Mouse (Mus musculus): ENCODE measurements around the gene Arhgap28. TPM values are rescaled to one million over a fixed set of nuclear protein-coding genes. Genes with fewer than 3 reads are reported as not detected.
A peak's percentile ranks its signal among the peaks of the same experiment; 100 is the strongest.
"Not testable (repeated sequence)": the region's sequence is repeated elsewhere in the genome, so short reads cannot be mapped to it uniquely, and the experiment has no call there.

Gene Arhgap28
- polyA plus RNA-seq, 1 experiment from 2014 or later: 4.5 TPM

GRCm38 (mm10) chr17:67861080-67861630 lies 142.8 kb downstream of the Arhgap28 start:
- ATAC-seq: no peak
- WGBS: 76% methylated on average over 10 of the region's 10 CpGs
- Histone ChIP-seq H3K36me3 (ENCODE audit: poor library complexity, severe bottlenecking) (no peaks in the 10 kb centered on the region), H3K9ac (no peak overlapping the region), H3K4me2 (no peak overlapping the region), H3K4me3 (no peak overlapping the region), H3K27ac (no peak overlapping the region), H3K9me3 (replicated peaks) (no peaks in the 10 kb centered on the region), H3K27me3 (no peaks in the 10 kb centered on the region), H3K4me1 (no peaks in the 10 kb centered on the region)

- H3K9ac ChIP-seq; H3K4me2 ChIP-seq; H3K27ac ChIP-seq; ATAC-seq; H3K4me1 ChIP-seq; H3K9me3 ChIP-seq (replicated peaks); H3K4me3 ChIP-seq; H3K27me3 ChIP-seq; H3K36me3 ChIP-seq (ENCODE audit: poor library complexity, severe bottlenecking): not testable (repeated sequence)
- WGBS: 91% methylated on average over 2 of the region's 2 CpGs
Measured at GRCm38 (mm10) chr17:67841494-67841893, 162.4 kb downstream of the Arhgap28 start.

DNA sequence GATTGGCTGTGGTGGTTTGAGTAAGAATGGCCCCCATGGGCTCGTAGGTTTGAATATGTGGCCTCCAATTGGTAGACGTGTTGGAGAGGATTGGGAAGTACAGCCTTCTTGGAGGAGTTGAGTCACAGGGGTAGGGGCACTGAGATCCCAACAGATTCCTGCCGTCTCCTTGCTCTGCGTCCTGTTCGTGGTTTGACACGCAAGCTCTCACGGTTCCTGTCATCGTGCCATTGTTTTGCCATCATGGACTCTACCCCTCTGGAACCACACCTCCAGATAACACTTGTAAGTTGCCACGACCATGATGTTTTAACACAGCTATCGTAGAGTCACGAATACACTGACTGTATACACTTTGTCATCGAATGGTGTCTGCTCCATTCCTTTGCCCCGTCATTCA lies 165.0 kb downstream of the Arhgap28 start:
- no peaks in the 10 kb centered on the region for H3K4me1 ChIP-seq
- H3K9me3 ChIP-seq (replicated peaks): no peaks in the 10 kb centered on the region
- WGBS: 89% methylated on average over 13 of the region's 13 CpGs
- H3K27me3 ChIP-seq: no peaks in the 10 kb centered on the region
- H3K4me2 ChIP-seq: no peak overlapping the region
- no peak for ATAC-seq
- H3K36me3 ChIP-seq (ENCODE audit: poor library complexity, severe bottlenecking): no peaks in the 10 kb centered on the region
- H3K4me3 ChIP-seq: no peak overlapping the region
- H3K27ac ChIP-seq: no peak overlapping the region
- no peak overlapping the region for H3K9ac ChIP-seq

GRCm38 (mm10) chr17:67837351-67838090 lies 166.4 kb downstream of the Arhgap28 start:
- H3K27me3 ChIP-seq: no peaks in the 10 kb centered on the region
- H3K4me2 ChIP-seq: no peak overlapping the region
- ATAC-seq: peak; percentile 83
- no peaks in the 10 kb centered on the region for H3K4me1 ChIP-seq
- no peak overlapping the region for H3K27ac ChIP-seq
- WGBS: 57% methylated on average over 17 of the region's 17 CpGs
- H3K9me3 ChIP-seq (replicated peaks): no peaks in the 10 kb centered on the region
- H3K9ac ChIP-seq: no peak overlapping the region
- H3K36me3 ChIP-seq (ENCODE audit: poor library complexity, severe bottlenecking): no peaks in the 10 kb centered on the region
- no peak overlapping the region for H3K4me3 ChIP-seq

DNA sequence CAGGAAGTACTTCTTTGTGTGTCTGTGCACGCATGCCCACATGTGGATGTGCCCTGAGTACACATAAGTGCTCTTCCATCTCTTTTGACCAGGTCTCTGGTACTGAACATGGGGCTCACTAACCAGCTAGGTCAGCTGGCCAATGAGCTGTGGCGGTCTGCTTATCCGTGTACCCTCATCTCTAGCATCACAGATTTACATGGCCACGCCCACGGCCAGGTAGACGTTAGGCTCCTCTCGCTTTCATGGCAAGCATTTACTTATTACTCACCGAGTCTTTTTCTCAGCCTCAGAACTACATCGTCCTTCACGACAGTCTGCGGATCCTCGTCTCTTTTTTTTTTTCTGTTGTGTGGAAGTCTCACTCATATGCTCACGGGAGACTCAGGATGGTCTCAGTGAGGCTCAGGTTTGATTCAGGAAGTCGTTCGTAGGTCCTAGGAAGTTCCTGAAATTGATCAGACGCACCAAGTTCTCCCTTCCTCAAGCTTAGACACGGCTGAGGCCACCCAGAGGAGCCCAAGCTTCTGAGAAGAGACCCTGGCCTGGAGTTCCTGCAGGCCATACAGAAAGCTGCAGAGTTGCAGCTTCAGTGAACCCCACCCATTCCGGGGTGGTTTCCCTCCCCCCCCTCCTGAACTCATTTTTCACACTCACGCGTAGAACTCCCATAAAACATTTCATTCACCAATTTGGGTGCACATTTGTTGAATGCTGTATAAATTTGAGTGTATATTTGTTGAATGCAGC lies 167.6 kb downstream of the Arhgap28 start:
- Histone ChIP-seq H3K4me3 (no peak overlapping the region), H3K9ac (no peak overlapping the region), H3K27ac (no peak overlapping the region), H3K4me2 (no peak overlapping the region), H3K36me3 (ENCODE audit: poor library complexity, severe bottlenecking) (no peaks in the 10 kb centered on the region), H3K4me1 (no peaks in the 10 kb centered on the region), H3K9me3 (replicated peaks) (no peaks in the 10 kb centered on the region), H3K27me3 (no peaks in the 10 kb centered on the region)
- ATAC-seq: no peak
- 96% methylated on average over 20 of the region's 20 CpGs for WGBS

GRCm38 (mm10) chr17:67827431-67827830 lies 176.5 kb downstream of the Arhgap28 start:
- Histone ChIP-seq H3K27ac (no peak overlapping the region), H3K27me3 (no peaks in the 10 kb centered on the region), H3K4me3 (no peak overlapping the region), H3K9ac (no peak overlapping the region), H3K9me3 (replicated peaks) (peaks cover 5% of the 10 kb centered on the region; the same call in 1 of the 2 replicates), H3K4me2 (no peak overlapping the region), H3K4me1 (no peaks in the 10 kb centered on the region), H3K36me3 (ENCODE audit: poor library complexity, severe bottlenecking) (0 out of 2 replicates have a peak, but pooled peaks cover 5% of the 10 kb centered on the region)
- 88% methylated on average over 3 of the region's 3 CpGs for WGBS
- ATAC-seq: no peak

DNA sequence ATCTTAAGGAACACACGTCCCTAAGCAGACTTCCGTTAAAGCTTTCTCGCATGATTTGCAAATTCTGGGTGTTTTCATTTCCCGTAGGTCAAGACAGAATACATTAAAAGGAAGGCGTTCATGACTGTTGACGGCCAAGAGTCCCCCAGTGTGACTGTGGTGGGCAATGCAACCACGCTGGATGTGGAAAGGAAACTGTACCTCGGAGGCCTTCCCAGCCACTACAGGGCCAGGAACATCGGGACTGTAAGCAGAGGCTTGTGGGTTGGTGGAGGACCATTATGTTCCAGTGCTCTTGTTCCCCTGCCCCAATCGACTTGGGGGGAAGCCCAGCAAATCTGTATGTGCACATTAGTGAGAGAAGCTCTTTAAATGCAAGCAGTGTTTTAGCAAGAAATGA lies 187.0 kb downstream of the Arhgap28 start:
- no peak overlapping the region for H3K27ac ChIP-seq
- no peaks in the 10 kb centered on the region for H3K9me3 ChIP-seq (replicated peaks)
- H3K27me3 ChIP-seq: no peaks in the 10 kb centered on the region
- H3K36me3 ChIP-seq (ENCODE audit: poor library complexity, severe bottlenecking): peaks cover 71% of the 10 kb centered on the region
- ATAC-seq: no peak
- no peaks in the 10 kb centered on the region for H3K4me1 ChIP-seq
- no peak overlapping the region for H3K4me2 ChIP-seq
- 91% methylated on average over 10 of the region's 10 CpGs for WGBS
- no peak overlapping the region for H3K4me3 ChIP-seq
- H3K9ac ChIP-seq: no peak overlapping the region

DNA sequence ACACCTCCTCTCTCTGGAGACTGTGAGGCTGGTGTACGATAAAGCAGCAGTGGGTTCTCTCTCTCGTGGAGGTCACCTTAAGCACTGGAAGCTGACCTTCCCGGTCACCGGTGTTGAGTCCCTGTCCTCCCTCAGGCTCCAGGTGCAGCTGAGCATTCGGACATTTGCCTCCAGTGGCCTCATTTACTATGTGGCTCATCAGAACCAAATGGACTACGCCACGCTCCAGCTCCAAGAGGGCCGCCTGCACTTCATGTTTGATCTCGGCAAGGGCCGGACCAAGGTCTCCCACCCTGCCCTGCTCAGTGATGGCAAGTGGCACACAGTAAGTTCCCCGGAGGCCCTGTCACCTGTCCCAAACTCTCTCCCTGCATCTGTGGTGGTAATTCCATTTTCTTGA lies 188.2 kb downstream of the Arhgap28 start:
- Histone ChIP-seq H3K27ac (no peak overlapping the region), H3K36me3 (ENCODE audit: poor library complexity, severe bottlenecking) (peaks cover 76% of the 10 kb centered on the region), H3K4me3 (no peak overlapping the region), H3K9ac (no peak overlapping the region), H3K4me2 (no peak overlapping the region), H3K9me3 (replicated peaks) (no peaks in the 10 kb centered on the region), H3K27me3 (no peaks in the 10 kb centered on the region), H3K4me1 (no peaks in the 10 kb centered on the region)
- no peak for ATAC-seq
- 93% methylated on average over 11 of the region's 11 CpGs for WGBS

- peaks cover 82% of the 10 kb centered on the region for H3K36me3 ChIP-seq (ENCODE audit: poor library complexity, severe bottlenecking)
- no peak overlapping the region for H3K9ac ChIP-seq
- no peaks in the 10 kb centered on the region for H3K9me3 ChIP-seq (replicated peaks)
- no peak overlapping the region for H3K27ac ChIP-seq
- ATAC-seq: no peak
- no peak overlapping the region for H3K4me3 ChIP-seq
- WGBS: 91% methylated on average over 6 of the region's 6 CpGs
- H3K4me1 ChIP-seq: no peaks in the 10 kb centered on the region
- no peak overlapping the region for H3K4me2 ChIP-seq
- H3K27me3 ChIP-seq: no peaks in the 10 kb centered on the region
Measured at GRCm38 (mm10) chr17:67813666-67814065, 190.3 kb downstream of the Arhgap28 start.

GRCm38 (mm10) chr17:67809171-67809570 lies 194.7 kb downstream of the Arhgap28 start:
- peaks cover 50% of the 10 kb centered on the region for H3K36me3 ChIP-seq (ENCODE audit: poor library complexity, severe bottlenecking)
- no peak overlapping the region for H3K9ac ChIP-seq
- H3K9me3 ChIP-seq (replicated peaks): no peaks in the 10 kb centered on the region
- no peak overlapping the region for H3K4me2 ChIP-seq
- no peaks in the 10 kb centered on the region for H3K27me3 ChIP-seq
- no peaks in the 10 kb centered on the region for H3K4me1 ChIP-seq
- no peak overlapping the region for H3K4me3 ChIP-seq
- no peak overlapping the region for H3K27ac ChIP-seq
- WGBS: 90% methylated on average over 16 of the region's 16 CpGs
- ATAC-seq: no peak
